Mouse (Mus musculus) limb, embryonic 13.5 days (tissue): ENCODE measurements at regions not wholly inside any gene's neighbourhood (a gene's known extent, or its start where the extent isn't known, plus 50 kb on each side); places are given as distances from the start of the nearest gene placed in this dataset.

ENCODE experiments used
- ATAC-seq: fragments of 200-750 bp; cut with Nextera tagmentation; 2 replicates; pipeline ENCODE4 v1.8.0; 2017; ENCODE audit warnings: low read depth, moderate number of reproducible peaks, moderate TSS enrichment; ENCODE audit not compliant: low FRiP score
- H3K27ac ChIP-seq: fragments of 300-500 bp; sonication (generic); 2 replicates; pipeline ENCODE4 v1.5.1; 2015; ENCODE audit warnings: inconsistent platforms, mild to moderate bottlenecking, moderate library complexity
- H3K27me3 ChIP-seq: fragments of 300-500 bp; sonication (generic); 2 replicates; pipeline ENCODE4 v1.6.1; 2015; ENCODE audit warnings: mild to moderate bottlenecking, inconsistent platforms
- H3K36me3 ChIP-seq: fragments of 300-500 bp; sonication (generic); 2 replicates; pipeline ENCODE4 v1.6.1; 2015; ENCODE audit warnings: inconsistent platforms, mild to moderate bottlenecking, moderate library complexity
- H3K4me1 ChIP-seq: fragments of 300-500 bp; sonication (generic); 2 replicates; pipeline ENCODE4 v1.6.1; 2015; ENCODE audit warnings: inconsistent platforms
- H3K4me2 ChIP-seq: fragments of 300-500 bp; sonication (generic); replicated peaks from 2 replicates; pipeline ENCODE4 v1.6.1; 2015; ENCODE audit warnings: inconsistent platforms, mild to moderate bottlenecking, moderate library complexity
- H3K4me3 ChIP-seq: fragments of 300-500 bp; sonication (generic); 2 replicates; pipeline ENCODE4 v1.5.1; 2015; ENCODE audit warnings: moderate library complexity, mild to moderate bottlenecking, inconsistent platforms
- H3K9ac ChIP-seq: fragments of 300-500 bp; sonication (generic); 2 replicates; pipeline ENCODE4 v1.6.1; 2015; ENCODE audit warnings: mild to moderate bottlenecking, inconsistent platforms
- H3K9me3 ChIP-seq: fragments of 300-500 bp; sonication (generic); 2 replicates; pipeline ENCODE4 v1.6.1; 2016; ENCODE audit warnings: inconsistent platforms
- WGBS: fragments of 180-500 bp; shearing (Covaris S2); methylation state at CpG from one replicate; pipeline ENCODE4 v1.1.7; 2015; 5-methylcytosine and 5-hydroxymethylcytosine counted together

GRCm38 (mm10) chr3:151001881-151002412 lies 435.7 kb upstream of the Adgrl4 start:
- Histone ChIP-seq H3K27me3 (no peaks in the 10 kb centered on the region), H3K36me3 (no peaks in the 10 kb centered on the region), H3K4me2 (no peak overlapping the region), H3K4me3 (no peak overlapping the region), H3K27ac (no peak overlapping the region), H3K9me3 (no peaks in the 10 kb centered on the region), H3K4me1 (no peaks in the 10 kb centered on the region), H3K9ac (no peak overlapping the region)
- no peak for ATAC-seq
- 19% methylated on average over 6 of the region's 6 CpGs for WGBS

GRCm38 (mm10) chr3:151003524-151003923 lies 434.2 kb upstream of the Adgrl4 start:
- Histone ChIP-seq H3K9me3 (no peaks in the 10 kb centered on the region), H3K9ac (no peak overlapping the region), H3K27ac (no peak overlapping the region), H3K4me1 (no peaks in the 10 kb centered on the region), H3K27me3 (no peaks in the 10 kb centered on the region), H3K4me2 (no peak overlapping the region), H3K4me3 (no peak overlapping the region), H3K36me3 (no peaks in the 10 kb centered on the region)
- WGBS: 85% methylated on average over 3 of the region's 3 CpGs
- no peak for ATAC-seq

DNA sequence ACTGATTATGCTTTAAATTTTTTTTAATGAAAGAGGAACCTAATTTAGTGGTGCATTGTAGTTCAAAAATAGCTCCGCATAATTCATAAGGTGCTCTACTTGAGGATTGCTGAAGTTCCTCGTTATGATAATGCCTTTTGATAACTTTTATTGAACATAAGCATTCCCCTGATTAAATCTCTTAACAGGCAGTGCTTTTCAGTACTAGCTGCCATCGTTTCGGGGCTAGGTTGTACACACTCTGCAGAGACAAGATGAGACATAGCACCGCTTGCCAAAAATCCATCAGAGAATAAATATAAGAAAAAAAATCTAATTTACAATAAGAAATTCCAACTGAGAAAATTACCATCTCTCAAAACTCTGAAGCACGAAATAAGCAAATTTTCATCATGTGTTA lies 433.7 kb upstream of the Adgrl4 start:
- 85% methylated on average over 6 of the region's 6 CpGs for WGBS
- no peaks in the 10 kb centered on the region for H3K36me3 ChIP-seq
- no peak for ATAC-seq

DNA sequence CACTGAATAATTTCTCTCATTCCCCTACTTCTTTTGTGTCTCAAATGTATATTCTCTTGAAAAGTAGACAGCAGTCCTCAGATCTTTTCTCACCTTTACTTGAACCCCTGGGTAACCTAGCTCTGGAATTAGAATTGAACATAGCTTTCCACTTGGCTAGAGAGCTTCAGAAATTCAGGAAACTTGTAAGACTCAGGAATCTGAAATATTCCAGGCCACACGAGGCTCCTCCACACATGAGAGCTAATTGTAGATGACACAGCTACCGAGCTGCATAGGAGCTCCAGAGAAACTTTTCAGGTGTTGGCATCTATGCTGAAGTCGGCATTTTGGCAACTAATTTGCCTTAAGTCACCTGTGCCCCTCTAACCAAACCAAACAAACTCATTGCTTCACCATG lies 417.7 kb upstream of the Adgrl4 start:
- H3K9ac ChIP-seq: no peak overlapping the region
- ATAC-seq: no peak
- H3K36me3 ChIP-seq: no peaks in the 10 kb centered on the region
- H3K27me3 ChIP-seq: no peaks in the 10 kb centered on the region
- no peak overlapping the region for H3K4me3 ChIP-seq
- WGBS: 63% methylated on average over 3 of the region's 3 CpGs
- H3K27ac ChIP-seq: no peak overlapping the region
- H3K4me2 ChIP-seq: no peak overlapping the region
- H3K4me1 ChIP-seq: no peaks in the 10 kb centered on the region
- no peaks in the 10 kb centered on the region for H3K9me3 ChIP-seq

More for the DNA sequence above, 433.7 kb upstream of the Adgrl4 start:
- Histone ChIP-seq H3K4me3 (no peak overlapping the region), H3K9ac (no peak overlapping the region), H3K4me1 (no peaks in the 10 kb centered on the region), H3K27me3 (no peaks in the 10 kb centered on the region), H3K9me3 (no peaks in the 10 kb centered on the region), H3K27ac (no peak overlapping the region), H3K4me2 (no peak overlapping the region)

- whole genome bisulfite sequencing: 44% methylated on average over 3 of the region's 3 CpGs
- no peaks in the 10 kb centered on the region for H3K27me3 ChIP-seq
- H3K27ac ChIP-seq: no peak overlapping the region
- H3K4me1 ChIP-seq: no peaks in the 10 kb centered on the region
- H3K9ac ChIP-seq: no peak overlapping the region
- H3K4me2 ChIP-seq: no peak overlapping the region
- H3K36me3 ChIP-seq: no peaks in the 10 kb centered on the region
- no peak for ATAC-seq
- H3K9me3 ChIP-seq: no peaks in the 10 kb centered on the region
- H3K4me3 ChIP-seq: no peak overlapping the region
Observed at GRCm38 (mm10) chr3:151057491-151057890, 380.2 kb upstream of the Adgrl4 start.

GRCm38 (mm10) chr3:151072322-151072721 lies 365.4 kb upstream of the Adgrl4 start:
- ATAC-seq: no peak
- H3K9ac ChIP-seq: no peak overlapping the region

GRCm38 (mm10) chr3:151116831-151117230 lies 320.9 kb upstream of the Adgrl4 start:
- 79% methylated on average over 3 of the region's 3 CpGs for WGBS
- no peaks in the 10 kb centered on the region for H3K4me1 ChIP-seq
- no peak overlapping the region for H3K4me2 ChIP-seq
- no peaks in the 10 kb centered on the region for H3K9me3 ChIP-seq
- no peaks in the 10 kb centered on the region for H3K36me3 ChIP-seq
- H3K4me3 ChIP-seq: no peak overlapping the region
- ATAC-seq: no peak
- H3K27me3 ChIP-seq: no peaks in the 10 kb centered on the region
- no peak overlapping the region for H3K9ac ChIP-seq
- H3K27ac ChIP-seq: no peak overlapping the region

More at GRCm38 (mm10) chr3:151072322-151072721, 365.4 kb upstream of the Adgrl4 start:
- Histone ChIP-seq H3K27me3 (no peaks in the 10 kb centered on the region), H3K4me2 (no peak overlapping the region), H3K9me3 (no peaks in the 10 kb centered on the region), H3K36me3 (no peaks in the 10 kb centered on the region), H3K4me1 (no peaks in the 10 kb centered on the region), H3K27ac (no peak overlapping the region), H3K4me3 (no peak overlapping the region)

DNA sequence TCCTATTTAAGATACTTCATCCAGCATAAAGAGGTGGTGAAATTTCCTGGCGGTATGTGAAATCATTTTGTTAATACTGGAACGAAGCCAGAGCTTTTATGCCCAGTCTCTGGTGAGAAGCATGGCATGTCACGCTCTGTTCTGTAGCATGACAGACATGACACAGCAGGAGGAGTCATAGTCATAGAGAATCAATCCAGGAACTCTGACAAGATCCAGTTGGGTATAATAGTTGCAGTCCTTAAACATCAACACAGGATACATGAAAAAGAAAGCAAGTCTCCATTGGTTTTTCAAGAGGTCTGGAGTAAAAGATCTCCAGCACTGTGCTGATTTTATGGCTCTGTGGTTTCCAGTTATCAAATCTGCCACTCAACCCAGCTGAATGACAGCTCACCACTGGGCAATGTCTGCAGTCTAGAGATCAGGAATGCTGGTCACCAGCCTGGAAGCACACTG lies 320.1 kb upstream of the Adgrl4 start:
- Histone ChIP-seq H3K36me3 (no peaks in the 10 kb centered on the region), H3K9me3 (no peaks in the 10 kb centered on the region), H3K27me3 (no peaks in the 10 kb centered on the region), H3K27ac (no peak overlapping the region), H3K4me3 (no peak overlapping the region), H3K9ac (no peak overlapping the region), H3K4me1 (no peaks in the 10 kb centered on the region), H3K4me2 (no peak overlapping the region)
- ATAC-seq: no peak
- WGBS: 65% methylated on average over 3 of the region's 3 CpGs

- Histone ChIP-seq H3K4me3 (no peak overlapping the region), H3K4me1 (peaks cover 12% of the 10 kb centered on the region; the same call in 1 of the 2 replicates), H3K36me3 (no peaks in the 10 kb centered on the region), H3K27me3 (no peaks in the 10 kb centered on the region), H3K4me2 (no peak overlapping the region), H3K9ac (no peak overlapping the region), H3K27ac (no peak overlapping the region), H3K9me3 (no peaks in the 10 kb centered on the region)
- ATAC-seq: peak; percentile 48; the same call in 1 of the 2 replicates
- 18% methylated on average over 5 of the region's 5 CpGs for WGBS
Observed at GRCm38 (mm10) chr3:151124131-151124530, 313.6 kb upstream of the Adgrl4 start.

GRCm38 (mm10) chr3:151146889-151147288 lies 290.8 kb upstream of the Adgrl4 start:
- 0 out of 2 replicates have a peak, but pooled peaks cover 5% of the 10 kb centered on the region for H3K4me1 ChIP-seq
- no peaks in the 10 kb centered on the region for H3K9me3 ChIP-seq
- H3K36me3 ChIP-seq: no peaks in the 10 kb centered on the region
- H3K9ac ChIP-seq: no peak overlapping the region
- 85% methylated on average over 2 of the region's 2 CpGs for WGBS
- no peak for ATAC-seq
- no peak overlapping the region for H3K4me3 ChIP-seq
- no peak overlapping the region for H3K27ac ChIP-seq
- H3K27me3 ChIP-seq: no peaks in the 10 kb centered on the region
- H3K4me2 ChIP-seq: no peak overlapping the region

- no peak overlapping the region for H3K4me3 ChIP-seq
- no peaks in the 10 kb centered on the region for H3K4me1 ChIP-seq
- H3K4me2 ChIP-seq: no peak overlapping the region
- no peaks in the 10 kb centered on the region for H3K36me3 ChIP-seq
- H3K27me3 ChIP-seq: no peaks in the 10 kb centered on the region
- H3K27ac ChIP-seq: no peak overlapping the region
- H3K9ac ChIP-seq: no peak overlapping the region
- 56% methylated on average over 4 of the region's 4 CpGs for WGBS
- no peak for ATAC-seq
- H3K9me3 ChIP-seq: no peaks in the 10 kb centered on the region
Observed at GRCm38 (mm10) chr3:151153340-151153739, 284.3 kb upstream of the Adgrl4 start.

- H3K27ac ChIP-seq: no peak overlapping the region
- H3K9ac ChIP-seq: no peak overlapping the region
- no peaks in the 10 kb centered on the region for H3K9me3 ChIP-seq
- H3K4me1 ChIP-seq: no peaks in the 10 kb centered on the region
- H3K36me3 ChIP-seq: no peaks in the 10 kb centered on the region
- ATAC-seq: no peak
- H3K27me3 ChIP-seq: no peaks in the 10 kb centered on the region
- no peak overlapping the region for H3K4me3 ChIP-seq
- no peak overlapping the region for H3K4me2 ChIP-seq
- 88% methylated on average over 1 of the region's 1 CpGs for WGBS
Observed at GRCm38 (mm10) chr3:151160516-151160915, 277.2 kb upstream of the Adgrl4 start.

- H3K27ac ChIP-seq: no peak overlapping the region
- no peaks in the 10 kb centered on the region for H3K4me1 ChIP-seq
- no peaks in the 10 kb centered on the region for H3K36me3 ChIP-seq
- H3K4me3 ChIP-seq: no peak overlapping the region
- H3K9me3 ChIP-seq: no peaks in the 10 kb centered on the region
- no peak for ATAC-seq
- H3K4me2 ChIP-seq: no peak overlapping the region
- no peaks in the 10 kb centered on the region for H3K27me3 ChIP-seq
- H3K9ac ChIP-seq: no peak overlapping the region
- 40% methylated on average over 2 of the region's 2 CpGs for WGBS
Observed at GRCm38 (mm10) chr3:151182132-151182531, 255.6 kb upstream of the Adgrl4 start.
